Mouse (Mus musculus) left cerebral cortex, postnatal 25 days (tissue): Measurements from ENCODE around the gene Agr3. TPM values are rescaled to one million over a fixed set of nuclear protein-coding genes. Genes with fewer than 3 reads are reported as not detected.

Source experiments
- DNase-seq, 2 experiments: peaks; one replicate each; pipeline ENCODE4 v3.0.0; 2022; ENCODE audit warnings: low spot score in 2 of 2, mixed read lengths in 1 of 2
- intact Hi-C: fragments of 180-260 bp; cut with DNase I; formaldehyde crosslinking; loops from one replicate; pipeline ENCODE4 v1.15.1; 2025
- total RNA-seq, 2 experiments: library from RNA; stranded (reverse); gene quantifications; 2 replicates each; pipeline ENCODE4 v1.2.3; 2021

The Agr3 gene
- total RNA-seq = not detected

- DNase-seq = no peak
- intact Hi-C loops = no loop called here
These were observed at the start of gene Agr3 for GRCm38 (mm10) chr12:35925402-35925801. Agr3 (plus strand) TSS chr12:35925620.

DNA sequence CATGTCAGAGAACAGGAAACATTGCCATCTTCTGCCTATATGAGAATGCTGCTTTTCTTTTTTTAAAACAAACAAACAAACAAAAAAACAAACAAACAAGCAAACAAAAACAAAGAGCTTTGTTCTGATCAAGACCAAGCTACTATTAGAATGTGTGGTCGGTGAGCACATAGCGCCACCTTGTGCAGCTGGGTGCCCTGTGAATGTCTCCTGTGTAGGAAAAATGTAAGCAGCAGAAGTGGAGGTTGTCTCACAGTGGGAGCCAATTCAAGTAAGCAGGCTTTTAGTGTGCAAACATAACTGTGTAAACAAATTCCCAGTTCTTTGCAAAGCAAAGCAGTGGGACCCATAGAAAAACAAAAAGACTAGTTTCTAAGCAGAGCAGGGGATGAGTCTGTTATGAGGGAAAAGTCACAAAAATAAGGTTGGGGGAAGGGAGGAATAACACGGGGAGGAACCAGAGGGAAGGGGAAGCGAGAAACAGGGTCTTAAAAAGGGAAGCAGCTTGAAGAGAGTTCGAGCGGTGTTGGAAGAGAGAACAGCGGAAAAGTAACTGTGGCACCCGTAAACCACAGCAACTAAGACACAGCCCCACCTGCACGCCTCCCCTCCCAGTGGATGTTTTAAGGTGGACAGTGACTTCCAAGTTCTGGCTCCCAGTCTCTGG is 40.4 kb upstream of the Agr3 start:
- DNase-seq = peak; percentile 42 to 50
- intact Hi-C loops = loop anchor here (5.0 kb wide), 1 partner anchor 573 kb away; no protein-coding TSS in a partner anchor

GRCm38 (mm10) chr12:35889383-35889782 is 36.0 kb upstream of the Agr3 start:
- intact Hi-C loops = no loop called here
- peak in 1 of 2 experiments; percentile 47 for DNase-seq

GRCm38 (mm10) chr12:35890756-35891155 is 34.7 kb upstream of the Agr3 start:
- intact Hi-C loops = loop anchor here (10.0 kb wide), 1 partner anchor 814 kb away; no protein-coding TSS in a partner anchor
- no peak for DNase-seq

DNA sequence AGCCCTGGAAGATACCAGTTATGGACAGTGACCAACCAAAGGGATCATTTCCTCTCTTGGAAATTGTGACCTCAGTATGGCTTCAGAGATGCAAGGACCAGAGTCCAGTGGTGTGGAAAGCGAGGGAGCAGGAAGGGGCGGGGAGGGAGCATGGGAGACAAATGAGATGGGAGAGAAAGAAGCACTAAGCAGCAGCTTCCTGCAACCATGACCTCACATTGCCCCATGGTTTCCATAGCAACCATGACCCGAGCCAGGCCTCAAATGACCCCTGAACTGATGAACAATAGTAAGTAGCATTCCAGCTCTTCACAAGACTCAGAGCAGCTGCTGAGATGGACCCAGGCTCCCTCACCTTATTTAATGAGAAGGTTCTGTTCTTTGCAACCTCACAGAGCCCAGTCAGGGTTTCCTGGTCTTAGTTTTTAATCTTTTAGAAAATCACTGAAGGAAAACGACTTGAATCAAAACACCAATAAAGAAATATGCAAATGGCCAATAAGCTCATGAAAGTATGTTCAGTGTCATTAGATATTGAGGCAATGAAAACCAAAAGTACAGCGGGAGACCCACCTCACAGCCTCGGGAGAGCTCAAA is 31.0 kb upstream of the Agr3 start:
- no peak for DNase-seq
- intact Hi-C loops = loop anchor here (10.0 kb wide), 1 partner anchor 810 kb away; no protein-coding TSS in a partner anchor

GRCm38 (mm10) chr12:35895875-35896763 is 29.3 kb upstream of the Agr3 start:
- intact Hi-C loops = loop anchor here (1.0 to 10.0 kb wide), 6 partner anchors 99 to 809 kb away; partner anchors contain the start of genes Ankmy2, Bzw2 and Tspan13
- peak; percentile 67 to 77 for DNase-seq

DNA sequence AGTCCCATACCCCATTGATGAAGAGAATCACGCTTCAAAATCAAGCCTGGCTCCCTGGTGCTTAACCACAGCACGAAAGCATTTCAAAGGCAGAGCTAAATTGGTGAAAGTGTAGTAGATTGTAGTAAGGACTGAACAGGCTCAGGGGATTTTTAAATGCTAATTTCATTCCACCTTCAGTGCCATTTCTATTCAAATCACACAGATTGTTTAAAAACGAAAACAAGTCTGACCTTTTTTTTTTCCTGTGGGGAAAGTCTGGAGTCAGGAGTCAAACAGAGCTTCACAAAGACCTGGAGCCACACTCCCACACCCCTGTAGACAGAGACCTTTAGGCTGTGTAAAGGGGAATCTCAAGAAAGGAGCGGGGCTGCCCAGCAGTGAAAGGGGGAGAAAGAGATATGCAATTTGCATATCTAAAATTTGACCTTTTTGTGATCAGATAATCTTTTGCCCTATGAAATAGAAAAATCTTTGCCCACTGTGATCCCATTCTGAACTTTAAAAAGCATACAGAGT is 28.6 kb upstream of the Agr3 start:
- intact Hi-C loops = loop anchor here (1.0 to 10.0 kb wide), 6 partner anchors 98 to 808 kb away; partner anchors contain the start of genes Ankmy2, Bzw2 and Tspan13
- DNase-seq = peak in 1 of 2 experiments; percentile 25

GRCm38 (mm10) chr12:35910632-35911031 is 14.8 kb upstream of the Agr3 start:
- DNase-seq = no peak
- intact Hi-C loops = no loop called here

DNA sequence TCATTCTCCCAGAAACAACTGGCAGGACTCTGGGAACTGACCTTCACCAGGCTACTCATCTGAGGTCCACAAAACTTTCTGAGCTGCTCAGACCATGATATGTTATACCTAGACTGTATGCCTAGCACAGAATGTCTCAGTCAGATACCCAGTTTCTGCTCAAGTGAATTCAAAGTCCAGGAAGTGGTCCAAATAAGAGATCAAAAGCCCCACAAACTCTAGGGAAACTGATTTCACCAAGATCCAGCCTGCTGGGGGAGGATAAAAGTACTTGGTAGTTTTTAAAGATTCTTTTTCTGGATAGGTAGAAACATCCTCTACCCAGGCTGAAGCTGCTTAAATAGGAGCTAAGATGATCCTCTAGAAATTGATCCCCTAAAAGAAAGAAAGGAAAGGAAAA is 9.6 kb upstream of the Agr3 start:
- DNase-seq = no peak

DNA sequence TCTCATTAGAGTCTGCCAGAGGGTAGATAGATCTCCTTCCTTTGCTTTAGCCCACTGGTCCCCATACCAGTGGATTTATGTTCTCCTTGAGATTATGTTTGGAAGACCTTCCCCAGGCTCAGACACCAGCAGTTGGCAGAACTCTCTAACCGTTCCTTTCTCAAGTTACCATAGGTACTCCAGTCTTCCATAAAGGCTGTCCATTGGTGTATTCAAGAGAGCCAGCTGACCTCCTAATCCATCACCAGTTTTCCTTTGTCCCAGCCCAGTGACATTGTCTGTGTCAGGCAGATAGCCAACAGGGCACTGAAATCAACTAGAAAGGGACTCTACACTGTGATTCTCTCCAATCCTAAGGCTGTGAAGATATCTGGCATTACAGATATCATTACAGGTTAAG is 9.0 kb upstream of the Agr3 start:
- DNase-seq = no peak
- intact Hi-C loops = no loop called here

More for the DNA sequence above, 9.6 kb upstream of the Agr3 start:
- intact Hi-C loops = no loop called here

DNA sequence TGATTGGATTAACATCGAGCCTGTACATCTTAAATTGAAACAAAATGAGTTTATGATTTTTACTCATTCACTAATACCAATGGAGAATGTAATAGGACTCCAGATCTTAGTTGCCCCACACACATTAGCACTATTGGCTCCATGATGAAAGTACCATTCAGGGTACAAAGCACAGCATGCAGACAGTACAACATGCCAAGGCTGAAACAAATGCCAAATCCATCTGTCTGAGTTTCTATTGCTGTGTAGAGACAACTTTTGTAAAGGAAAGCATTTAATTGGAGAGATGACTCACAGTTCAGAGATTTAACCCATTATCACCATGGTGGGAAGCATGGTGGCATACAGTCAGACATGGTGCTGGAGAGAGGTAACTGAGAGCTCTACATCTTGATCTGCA is 7.4 kb upstream of the Agr3 start:
- DNase-seq = no peak

DNA sequence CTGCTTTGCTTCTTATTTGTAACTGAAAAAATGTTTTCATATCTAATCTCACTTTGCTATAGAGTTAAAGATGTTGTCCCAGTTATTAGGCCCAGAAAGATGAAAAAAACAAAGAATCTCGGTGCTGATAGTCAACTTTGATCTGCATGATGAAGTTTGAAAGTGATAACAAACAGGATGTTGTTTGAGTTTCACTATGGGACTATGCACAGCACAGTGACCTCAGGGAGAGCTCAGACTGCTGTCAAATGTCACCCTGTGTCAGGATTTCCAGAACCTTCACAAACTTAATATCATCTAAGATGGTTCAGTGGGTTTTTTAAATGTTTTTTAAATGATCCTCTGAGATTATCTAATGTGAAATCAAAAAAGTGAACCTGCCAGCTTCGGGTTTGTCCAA is 2.4 kb downstream of the Agr3 start:
- DNase-seq = no peak
- intact Hi-C loops = no loop called here

More for the DNA sequence above, 7.4 kb upstream of the Agr3 start:
- intact Hi-C loops = no loop called here

- intact Hi-C loops = no loop called here
- no peak for DNase-seq
These were observed 7.4 kb downstream of the Agr3 start for GRCm38 (mm10) chr12:35932816-35933215.

DNA sequence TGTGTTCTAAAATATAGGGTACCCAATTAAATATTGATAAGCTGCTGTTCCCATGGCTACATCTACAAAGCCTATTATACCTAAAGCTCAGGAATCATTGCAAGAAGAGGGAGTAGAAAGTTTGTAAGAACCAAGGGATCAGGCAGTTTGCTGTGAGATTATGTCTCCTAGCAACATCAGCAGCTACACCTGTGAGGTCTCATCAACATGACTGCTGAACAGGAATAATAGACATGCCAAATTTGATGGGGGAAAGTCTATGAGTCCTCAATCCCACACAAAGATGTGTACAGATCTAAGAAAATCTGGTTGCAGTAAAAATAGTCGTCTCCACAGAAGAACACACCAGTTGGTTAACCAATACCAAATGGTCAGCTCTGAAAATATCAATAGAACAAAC is 26.3 kb downstream of the Agr3 start:
- intact Hi-C loops = no loop called here
- DNase-seq = no peak

GRCm38 (mm10) chr12:35957235-35957634 is 31.8 kb downstream of the Agr3 start:
- intact Hi-C loops = no loop called here
- peak in 1 of 2 experiments; percentile 1 for DNase-seq

- intact Hi-C loops = no loop called here
- DNase-seq = no peak
These were observed 40.8 kb downstream of the Agr3 start for GRCm38 (mm10) chr12:35966098-35966767.

DNA sequence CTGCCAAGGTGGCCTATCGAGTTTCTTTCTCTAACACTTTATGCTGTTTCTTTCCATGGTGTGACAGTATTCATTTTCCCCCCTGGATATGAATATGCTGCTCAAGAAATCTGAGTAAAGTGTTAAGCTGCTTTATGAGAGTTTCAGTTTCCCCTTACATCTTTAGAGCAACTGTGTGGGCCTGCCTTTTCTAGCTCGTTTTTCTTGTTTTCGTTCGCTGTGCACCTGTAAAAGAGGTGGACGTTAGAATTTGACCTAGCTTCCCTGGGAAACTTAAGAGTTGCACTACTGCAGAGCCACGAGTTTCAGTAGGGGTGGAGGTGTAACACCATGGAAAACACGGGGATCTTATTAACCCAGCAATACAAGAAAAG is 41.3 kb downstream of the Agr3 start:
- intact Hi-C loops = no loop called here
- DNase-seq = no peak

DNA sequence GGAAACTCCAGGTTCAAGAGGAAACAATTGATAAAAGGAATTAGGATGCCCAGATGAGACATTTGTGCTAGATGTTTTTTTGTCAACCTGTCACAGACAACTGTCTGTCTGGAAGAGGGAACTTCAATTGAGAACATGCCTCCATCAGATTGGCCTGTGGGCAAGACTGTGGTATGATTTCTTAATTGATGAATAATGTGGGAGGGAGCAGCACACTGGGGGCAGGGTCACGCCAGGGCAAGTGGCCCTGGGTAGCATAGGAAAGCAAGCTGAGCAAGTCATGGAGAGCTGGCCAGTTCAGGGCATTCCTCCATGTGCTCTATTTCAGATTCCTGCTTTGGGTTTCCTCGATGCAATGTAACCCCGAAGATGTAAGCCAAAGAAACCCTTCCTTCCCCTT is 50.5 kb downstream of the Agr3 start:
- intact Hi-C loops = no loop called here
- DNase-seq = no peak

GRCm38 (mm10) chr12:35977633-35978246 is 52.3 kb downstream of the Agr3 start:
- intact Hi-C loops = no loop called here

More at GRCm38 (mm10) chr12:35977633-35978246, 52.3 kb downstream of the Agr3 start:
- DNase-seq = no peak
